Mouse (Mus musculus) C2C12 (cell line): ENCODE measurements around the gene Irak1bp1. TPM values are rescaled to one million over a fixed set of nuclear protein-coding genes. Genes with fewer than 3 reads are reported as not detected.
A peak's percentile ranks its signal among the peaks of the same experiment; 100 is the strongest.

ENCODE experiments used
- H3K27me3 ChIP-seq: one replicate; pipeline ENCODE4 v1.6.1; 2011; ENCODE audit not compliant: control insufficient read depth, insufficient read depth, insufficient read length
- H3K36me3 ChIP-seq: one replicate; pipeline ENCODE4 v1.6.1; 2011; ENCODE audit not compliant: control insufficient read depth, insufficient read depth
- H3K4me3 ChIP-seq: one replicate; pipeline ENCODE4 v1.5.1; 2011; ENCODE audit warnings: mild to moderate bottlenecking, control low read depth; ENCODE audit not compliant: poor library complexity, insufficient read depth, severe bottlenecking
- H3K79me2 ChIP-seq: one replicate; pipeline ENCODE4 v1.6.1; 2011; ENCODE audit not compliant: control insufficient read depth, insufficient read depth
- H3K79me3 ChIP-seq: one replicate; pipeline ENCODE4 v1.6.1; 2011; ENCODE audit warnings: low read depth, control low read depth
- H3ac ChIP-seq: one replicate; pipeline ENCODE3; 2011; ENCODE audit warnings: low read depth; ENCODE audit not compliant: control insufficient read depth, insufficient read length
- CEBPB ChIP-seq: IDR thresholded peaks from one replicate; pipeline ENCODE4 v1.6.1; 2011; ENCODE audit warnings: low read depth, mild to moderate bottlenecking, control low read depth, moderate library complexity
- CTCF ChIP-seq: IDR thresholded peaks from one replicate; pipeline ENCODE4 v1.5.1; 2011; ENCODE audit not compliant: control insufficient read depth, insufficient read depth, insufficient read length
- FOSL1 ChIP-seq: IDR thresholded peaks from one replicate; pipeline ENCODE4 v1.8.0; 2011; ENCODE audit warnings: mild to moderate bottlenecking, low read length; ENCODE audit not compliant: poor library complexity, insufficient read depth, severe bottlenecking
- MAX ChIP-seq: IDR thresholded peaks from one replicate; pipeline ENCODE4 v1.6.1; 2011; ENCODE audit warnings: mild to moderate bottlenecking, control low read depth
- MYOD1 ChIP-seq: IDR thresholded peaks from one replicate; pipeline ENCODE4 v1.6.1; 2011; ENCODE audit warnings: low read depth; ENCODE audit not compliant: control insufficient read depth, insufficient read length
- MYOG ChIP-seq: IDR thresholded peaks from one replicate; pipeline ENCODE4 v1.6.1; 2011; ENCODE audit not compliant: control insufficient read depth, insufficient read length; ENCODE audit errors: extremely low read depth
- USF1 ChIP-seq: IDR thresholded peaks from one replicate; pipeline ENCODE4 v1.6.1; 2011; ENCODE audit warnings: low read depth, mild to moderate bottlenecking, control low read depth, moderate library complexity
- polyA plus RNA-seq: library from polyadenylated mRNA; unstranded; fragments of >200 nt; fragmentation: generic; extraction: Trizol; gene quantifications from one replicate; pipeline ENCODE4 v1.2.1, GENCODE M21; 2012; ENCODE audit warnings: missing spikeins

Irak1bp1 gene
- polyA plus RNA-seq, 1 experiment: 9.7 TPM

DNA sequence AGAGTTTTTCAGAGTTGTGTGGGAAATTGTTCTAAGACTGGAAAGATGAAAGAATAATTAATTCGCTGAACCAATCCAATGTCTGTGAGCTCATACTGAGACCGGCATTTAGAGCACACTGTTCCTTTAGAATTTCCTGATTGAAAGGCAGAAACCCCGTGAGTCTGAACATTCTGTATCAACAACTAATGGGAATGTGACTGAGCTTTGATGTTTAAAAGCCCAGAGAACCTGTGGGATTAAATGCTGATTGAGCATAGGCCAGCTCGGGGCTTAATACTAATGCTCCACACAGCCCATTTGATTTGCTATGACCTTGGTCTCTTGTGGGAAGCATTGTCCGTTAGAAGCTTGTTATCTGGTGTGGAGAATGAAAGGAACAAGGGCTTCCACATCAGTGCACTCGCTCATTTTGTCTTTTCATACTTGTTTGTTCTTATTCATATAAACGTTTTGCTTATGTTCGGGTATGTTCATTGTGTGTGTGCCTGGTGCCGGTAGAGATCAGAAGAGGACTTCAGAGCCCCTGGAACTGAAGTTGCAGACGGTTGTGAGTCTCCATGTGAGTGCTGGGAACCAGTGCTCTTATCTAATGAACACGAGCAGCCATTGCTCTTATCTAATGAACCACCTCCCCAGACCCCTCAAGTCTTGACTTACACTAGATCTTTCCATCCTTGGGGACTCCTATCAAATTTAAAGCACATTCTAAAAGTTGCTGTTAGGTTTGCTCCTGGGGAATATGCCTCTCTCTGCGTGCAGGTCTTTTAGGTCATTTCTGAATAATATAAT, 17.0 kb upstream of the Irak1bp1 start:
- no peak overlapping the region for H3ac ChIP-seq
- H3K27me3 ChIP-seq: no peaks in the 10 kb centered on the region
- no peaks in the 10 kb centered on the region for H3K36me3 ChIP-seq
- no peak overlapping the region for H3K4me3 ChIP-seq
- no peaks in the 10 kb centered on the region for H3K79me3 ChIP-seq
- no peaks in the 10 kb centered on the region for H3K79me2 ChIP-seq
- TF ChIP-seq MYOD1: no peak
- TF ChIP-seq MYOG: no peak

DNA sequence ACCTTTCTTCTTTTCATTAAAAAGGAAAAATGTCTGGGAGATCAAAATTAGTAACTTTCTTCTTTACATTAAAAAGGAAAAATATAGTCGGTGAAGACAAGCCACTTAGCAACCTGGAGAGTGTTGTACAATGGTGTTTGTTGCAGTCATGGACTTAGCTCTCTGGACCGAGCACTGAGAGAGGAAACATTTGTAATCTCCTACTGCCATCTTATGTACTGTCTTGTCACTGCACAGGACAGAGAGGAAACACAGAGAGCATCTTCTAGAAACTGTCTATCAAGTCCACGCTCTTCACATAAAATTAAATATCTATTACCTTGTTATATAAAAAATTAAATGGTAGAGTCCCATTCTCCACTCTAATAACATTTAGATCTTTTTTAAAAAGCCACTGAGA, 14.8 kb upstream of the Irak1bp1 start:
- H3K36me3 ChIP-seq: no peaks in the 10 kb centered on the region
- no peaks in the 10 kb centered on the region for H3K79me2 ChIP-seq
- H3K27me3 ChIP-seq: no peaks in the 10 kb centered on the region
- no peak overlapping the region for H3K4me3 ChIP-seq
- TF ChIP-seq MAX (no peak), MYOD1 (no peak), USF1 (no peak), CTCF (no peak), FOSL1 (no peak), MYOG (no peak), CEBPB (no peak)
- H3K79me3 ChIP-seq: no peaks in the 10 kb centered on the region
- no peak overlapping the region for H3ac ChIP-seq

DNA sequence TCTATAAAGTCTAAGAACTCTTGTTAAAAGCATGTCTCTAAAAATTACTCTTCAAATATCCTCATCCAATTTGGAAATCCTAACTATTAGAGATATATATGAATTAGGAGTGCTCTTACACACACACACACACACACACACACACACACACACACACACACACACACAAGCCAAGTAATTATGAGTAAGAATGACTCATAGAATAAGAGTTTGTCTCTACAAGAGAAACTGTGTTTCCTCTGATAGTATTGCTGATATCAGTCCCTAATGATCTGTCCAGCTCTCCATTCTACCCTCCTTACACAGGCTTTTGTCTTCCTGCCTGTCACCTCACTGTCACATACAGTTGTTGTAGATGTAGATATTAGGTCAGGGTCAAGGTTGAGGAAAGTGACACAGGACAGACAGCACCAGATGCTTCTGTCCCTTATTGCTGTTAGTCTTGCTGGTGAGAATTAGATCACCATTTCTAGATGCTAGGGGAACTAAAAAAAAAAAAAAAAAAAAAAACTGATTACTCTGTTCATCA, 14.0 kb upstream of the Irak1bp1 start:
- Histone ChIP-seq H3K36me3 (no peaks in the 10 kb centered on the region), H3K27me3 (no peaks in the 10 kb centered on the region), H3K79me2 (no peaks in the 10 kb centered on the region), H3ac (no peak overlapping the region), H3K4me3 (no peak overlapping the region), H3K79me3 (no peaks in the 10 kb centered on the region)
- no peak for TF ChIP-seq CTCF
- no peak for TF ChIP-seq CEBPB
- peak; percentile 59 for TF ChIP-seq MYOD1

- H3K27me3 ChIP-seq: no peaks in the 10 kb centered on the region
- H3ac ChIP-seq: no peak overlapping the region
- TF ChIP-seq MYOD1 (no peak), CTCF (no peak), USF1 (no peak), MAX (no peak), MYOG (no peak), FOSL1 (no peak), CEBPB (no peak)
- peaks cover 9% of the 10 kb centered on the region for H3K79me3 ChIP-seq
- no peak overlapping the region for H3K4me3 ChIP-seq
- H3K36me3 ChIP-seq: no peaks in the 10 kb centered on the region
- no peaks in the 10 kb centered on the region for H3K79me2 ChIP-seq
These were observed 2.9 kb upstream of the Irak1bp1 start for GRCm38 (mm10) chr9:82826426-82826825.

DNA sequence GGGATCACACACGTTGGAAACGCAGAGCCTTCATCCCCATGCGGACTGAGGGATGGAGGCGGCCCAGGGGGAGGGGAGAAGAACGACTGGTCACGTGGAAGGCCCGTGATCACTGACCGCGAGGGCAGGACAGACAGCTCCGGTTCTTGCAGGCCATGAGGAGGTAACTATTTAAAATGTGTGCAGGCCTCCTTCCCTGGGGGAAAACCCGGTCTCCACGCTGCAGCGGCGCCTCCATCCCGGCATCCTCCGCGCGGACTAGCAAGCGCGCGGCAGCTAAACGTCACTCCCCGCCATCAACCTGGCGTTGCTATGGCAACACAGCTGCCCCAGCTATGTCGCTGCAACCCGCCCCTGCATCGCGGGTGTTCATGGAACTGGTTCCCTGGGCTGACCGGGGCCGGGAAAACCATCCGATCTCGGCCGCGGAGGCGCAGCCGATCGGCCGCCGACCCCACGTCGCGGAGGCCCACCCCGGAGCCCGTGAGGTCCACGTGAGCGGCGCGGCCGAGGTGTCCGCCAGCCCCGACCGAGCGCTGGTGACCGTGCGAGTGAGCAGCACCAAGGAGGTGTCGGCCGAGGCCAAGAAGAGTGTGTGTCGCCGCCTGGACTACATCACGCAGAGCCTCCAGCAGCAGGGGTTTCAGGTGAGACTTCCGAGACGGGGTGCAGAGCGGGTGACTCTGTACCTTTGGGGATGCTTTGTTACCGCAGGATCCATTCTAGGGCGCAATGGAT, 522 bp downstream of the Irak1bp1 start:
- H3ac ChIP-seq: peak overlapping the region; percentile 58
- H3K36me3 ChIP-seq: no peaks in the 10 kb centered on the region

More for the DNA sequence above, 522 bp downstream of the Irak1bp1 start:
- peaks cover 9% of the 10 kb centered on the region for H3K79me3 ChIP-seq
- TF ChIP-seq FOSL1 (no peak), MYOD1 (peak; percentile 27), MAX (peak; percentile 72), USF1 (peak; percentile 74), CEBPB (no peak), CTCF (no peak), MYOG (no peak)
- no peaks in the 10 kb centered on the region for H3K27me3 ChIP-seq
- no peaks in the 10 kb centered on the region for H3K79me2 ChIP-seq
- peak overlapping the region; percentile 60 for H3K4me3 ChIP-seq
